8 mouse cellular contexts compared by ENCODE assay signal in the genomic region with DNA sequence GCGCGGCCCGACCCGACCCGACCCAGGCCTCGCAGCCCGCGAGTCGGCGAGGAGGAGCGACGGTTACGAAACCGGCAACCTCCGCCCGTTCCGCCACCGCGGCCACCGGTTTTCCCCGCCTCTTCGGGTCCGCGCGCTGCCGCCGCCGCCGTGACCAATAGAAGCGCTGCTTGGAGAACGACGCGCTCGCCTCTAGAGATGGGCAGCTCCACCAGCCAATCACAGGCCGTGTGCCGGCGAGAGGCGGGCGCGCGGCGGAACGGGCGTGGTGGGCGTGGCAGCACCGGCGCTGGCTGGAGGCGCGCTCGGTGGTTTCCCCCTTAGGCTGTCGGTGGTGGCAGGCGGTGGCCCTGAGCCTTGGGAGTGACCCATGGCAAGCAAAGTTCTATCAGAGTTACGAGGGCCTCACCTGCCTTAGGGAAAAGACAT. TPM values are rescaled to one million over a fixed set of nuclear protein-coding genes. Genes with fewer than 3 reads are reported as not detected.
A peak's percentile ranks its signal among the peaks of the same experiment; 100 is the strongest.
DNase-seq lines count a peak whose midpoint lies in the region; ATAC-seq and TF ChIP-seq lines count a peak whose summit lies in the region.

A gene (minus strand): TSS at position 138 of the 429 bp plus-strand sequence.

- peak within 1 kb of the TSS; percentile 87 for H3K4me3 ChIP-seq in hindbrain, embryonic 11.5 days (ENCODE audit: low read depth, low read length)
- peak within 1 kb of the TSS; percentile 98 for H3K4me3 ChIP-seq in lung, postnatal 0 days (ENCODE audit: low read depth, low read length)

- no peak for TF ChIP-seq EP300 in lung, postnatal 0 days (IDR thresholded peaks at IDR 0.05)

- H3K9ac ChIP-seq in hindbrain, embryonic 11.5 days (ENCODE audit: low read depth, low read length), result peak within 1 kb of the TSS; percentile 88
- peak within 1 kb of the TSS; percentile 79 for H3K9ac ChIP-seq in lung, postnatal 0 days (replicated peaks; ENCODE audit: low read depth)

- under 1% methylated on average over 52 of the region's 53 CpGs for WGBS in hindbrain, embryonic 11.5 days
- WGBS in lung, postnatal 0 days, result under 1% methylated on average over 51 of the region's 53 CpGs

- H3K9me3 ChIP-seq in hindbrain, embryonic 11.5 days (ENCODE audit: control insufficient read depth, low read length), result no peaks in the 10 kb centered on the region
- no peaks in the 10 kb centered on the region for H3K9me3 ChIP-seq in lung, postnatal 0 days (ENCODE audit: low read length)

- TF ChIP-seq CTCF in lung, postnatal 0 days (IDR thresholded peaks at IDR 0.05), result no peak

- ATAC-seq in hindbrain, embryonic 11.5 days (ENCODE audit: low FRiP score), result peak; percentile 98
- peak; percentile 96 for ATAC-seq in lung, postnatal 0 days

- H3K4me2 ChIP-seq in hindbrain, embryonic 11.5 days (replicated peaks; ENCODE audit: low read depth, low read length), result peak within 1 kb of the TSS; percentile 59
- H3K4me2 ChIP-seq in lung, postnatal 0 days (replicated peaks; ENCODE audit: low read depth, low read length), result peak within 1 kb of the TSS; percentile 64

- H3K4me1 ChIP-seq in hindbrain, embryonic 11.5 days (replicated peaks; ENCODE audit: control insufficient read depth, insufficient read depth, low read length), result no peaks in the 10 kb centered on the region
- H3K4me1 ChIP-seq in lung, postnatal 0 days (ENCODE audit: insufficient read depth, low read depth, low read length), result peaks cover 3% of the 10 kb centered on the region; the same call in 1 of the 2 replicates

- H3K27ac ChIP-seq in hindbrain, embryonic 11.5 days (ENCODE audit: low read depth, low read length), result peak within 1 kb of the TSS; percentile 64
- H3K27ac ChIP-seq in lung, postnatal 0 days (ENCODE audit: low read length), result peak within 1 kb of the TSS; percentile 94

- H3K36me3 ChIP-seq in hindbrain, embryonic 11.5 days (ENCODE audit: control insufficient read depth, insufficient read depth, low read length), result no peaks in the 10 kb centered on the region
- no peaks in the 10 kb centered on the region for H3K36me3 ChIP-seq in lung, postnatal 0 days (ENCODE audit: insufficient read depth, low read length)

- no peaks in the 10 kb centered on the region for H3K27me3 ChIP-seq in hindbrain, embryonic 11.5 days (ENCODE audit: control insufficient read depth, insufficient read depth, low read length)
- H3K27me3 ChIP-seq in lung, postnatal 0 days (replicated peaks; ENCODE audit: insufficient read depth, low read length), result no peaks in the 10 kb centered on the region

- peak; percentile 97 for DNase-seq in NIH3T3 (ENCODE audit: low read depth)
- peak; percentile 96 for DNase-seq in cerebellum, adult 9-11 months
- DNase-seq in frontal cortex, postnatal 10 days (ENCODE audit: low spot score in 2 of 2), result peak; percentile 89 to 96
- DNase-seq in hindbrain, embryonic 11.5 days (ENCODE audit: low spot score), result peak; percentile 96
- peak; percentile 98 to 99 for DNase-seq in layer of hippocampus, postnatal 10 days (ENCODE audit: low spot score in 2 of 2)
- peak; percentile 97 for DNase-seq in lung, postnatal 0 days (ENCODE audit: low spot score)
- peak; percentile 95 for DNase-seq in ovary, postnatal 10 days (ENCODE audit: low spot score)
- peak; percentile 95 for DNase-seq in thymus, postnatal 0 days (ENCODE audit: low spot score)

RNA-seq across cellular contexts. Expression of the gene that starts here (rescaled TPM):
- polyA plus RNA-seq in hindbrain, embryonic 11.5 days (2014; fragmentation: Nextera tagmentation; extraction: Ambion mirVana), result 37.8 and 39.3 TPM in 2 replicates
- 10 to 100 TPM; 25.5 to 27.1 TPM for total RNA-seq in layer of hippocampus, postnatal 10 days (2021)
- polyA plus RNA-seq in lung, postnatal 0 days (2015; fragmentation: Nextera tagmentation; extraction: Ambion mirVana), result 46.7 and 47.4 TPM in 2 replicates
- polyA plus RNA-seq in thymus, postnatal 0 days (2015; fragmentation: Nextera tagmentation; extraction: Ambion mirVana), result 40.5 and 43.7 TPM in 2 replicates

Comparison
In these comparisons a context has a peak if more than half of its experiments do, and no peak if none do; other contexts are left out.
1. Peak in every context shown above with its lines: DNase-seq, ATAC-seq, H3K4me3 ChIP-seq and H3K27ac ChIP-seq.